Mouse (Mus musculus): ENCODE measurements around the gene Hipk4.

- no peak for TF ChIP-seq CTCF (IDR thresholded peaks at IDR 0.05; ENCODE audit: extremely low read depth, insufficient read depth, insufficient read length, insufficient replicate concordance)
- no peak for TF ChIP-seq POLR2A (IDR thresholded peaks at IDR 0.05; ENCODE audit: low read depth, low read length)
These were observed 12.3 kb downstream of the Hipk4 start for GRCm38 (mm10) chr7:27535386-27535785.
